Mouse (Mus musculus): ENCODE data around the gene Asap3. TPM values are rescaled to one million over a fixed set of nuclear protein-coding genes. Genes with fewer than 3 reads are reported as not detected.

Asap3 gene
- polyA plus RNA-seq, 2 experiments, result 0.66 to 1.1 TPM

GRCm38 (mm10) chr4:136204775-136205174, 1.4 kb upstream of the Asap3 start:
- H3K9me3 ChIP-seq (ENCODE audit: control insufficient read depth, low read length), result no peaks in the 10 kb centered on the region
- H3K4me1 ChIP-seq (replicated peaks; ENCODE audit: control insufficient read depth in 2 of 2, insufficient read depth in 2 of 2, low read length in 1 of 2), result peaks cover 3 to 15% of the 10 kb centered on the region in 2 experiments
- H3K27ac ChIP-seq, result no peak overlapping the region
- DNase-seq (ENCODE audit: low read depth in 3 of 3, low spot score in 3 of 3) (no peak), ATAC-seq (ENCODE audit: insufficient read depth) (no peak)
- WGBS (ENCODE audit: insufficient replicate concordance), result 61% methylated on average over 2 of the region's 2 CpGs
- peaks cover 28% of the 10 kb centered on the region for H3K27me3 ChIP-seq (ENCODE audit: control insufficient read depth, insufficient read depth, low read length)
- H3K4me3 ChIP-seq (ENCODE audit: insufficient read depth in 1 of 2, low read depth in 2 of 2, low read length in 2 of 2), result no peak overlapping the region
- no peaks in the 10 kb centered on the region for H3K36me3 ChIP-seq (replicated peaks; ENCODE audit: control insufficient read depth, insufficient read depth, low read depth)
- TF ChIP-seq EP300 (IDR thresholded peaks at IDR 0.05; ENCODE audit: low read depth) (no peak), CTCF (IDR thresholded peaks at IDR 0.05; ENCODE audit: low read depth) (no peak)
- no peak overlapping the region for H3K9ac ChIP-seq (replicated peaks)
- H3K4me2 ChIP-seq (ENCODE audit: low read depth), result no peak overlapping the region

- H3K9me3 ChIP-seq (ENCODE audit: control insufficient read depth, low read length), result no peaks in the 10 kb centered on the region
- H3K4me1 ChIP-seq (replicated peaks; ENCODE audit: control insufficient read depth in 2 of 2, insufficient read depth in 2 of 2, low read length in 1 of 2), result peaks cover 3 to 14% of the 10 kb centered on the region in 2 experiments
- no peak overlapping the region for H3K9ac ChIP-seq (replicated peaks)
- peaks cover 21% of the 10 kb centered on the region for H3K27me3 ChIP-seq (ENCODE audit: control insufficient read depth, insufficient read depth, low read length)
- 9% methylated on average over 6 of the region's 6 CpGs for WGBS (ENCODE audit: insufficient replicate concordance)
- H3K4me3 ChIP-seq (ENCODE audit: insufficient read depth in 1 of 2, low read depth in 2 of 2, low read length in 2 of 2), result peak overlapping the region; percentile 42 to 51
- TF ChIP-seq EP300 (IDR thresholded peaks at IDR 0.05; ENCODE audit: low read depth), result no peak
- no peak for TF ChIP-seq CTCF (IDR thresholded peaks at IDR 0.05; ENCODE audit: low read depth)
- H3K4me2 ChIP-seq (ENCODE audit: low read depth), result peak overlapping the region; percentile 77
- no peak overlapping the region for H3K27ac ChIP-seq
- no peaks in the 10 kb centered on the region for H3K36me3 ChIP-seq (replicated peaks; ENCODE audit: control insufficient read depth, insufficient read depth, low read depth)
- DNase-seq (ENCODE audit: low read depth in 3 of 3, low spot score in 3 of 3) (no peak), ATAC-seq (ENCODE audit: insufficient read depth) (no peak)
Observed at GRCm38 (mm10) chr4:136206943-136207342, 778 bp downstream of the Asap3 start.

GRCm38 (mm10) chr4:136210931-136211330, 4.8 kb downstream of the Asap3 start:
- DNase-seq (ENCODE audit: low read depth in 3 of 3, low spot score in 3 of 3), result no peak
- WGBS (ENCODE audit: insufficient replicate concordance), result 50% methylated on average over 9 of the region's 9 CpGs

GRCm38 (mm10) chr4:136213629-136214028, 7.5 kb downstream of the Asap3 start:
- no peak overlapping the region for H3K9ac ChIP-seq (replicated peaks)
- ATAC-seq (ENCODE audit: insufficient read depth) (no peak), DNase-seq (ENCODE audit: low read depth in 3 of 3, low spot score in 3 of 3) (no peak)
- H3K4me2 ChIP-seq (ENCODE audit: low read depth), result no peak overlapping the region
- TF ChIP-seq EP300 (IDR thresholded peaks at IDR 0.05; ENCODE audit: low read depth) (no peak), CTCF (IDR thresholded peaks at IDR 0.05; ENCODE audit: low read depth) (no peak)
- H3K36me3 ChIP-seq (replicated peaks; ENCODE audit: control insufficient read depth, insufficient read depth, low read depth), result no peaks in the 10 kb centered on the region
- peaks cover 0 to 3% of the 10 kb centered on the region in 2 experiments; a peak in 1 of 4 replicates for H3K4me1 ChIP-seq (replicated peaks; ENCODE audit: control insufficient read depth in 2 of 2, insufficient read depth in 2 of 2, low read length in 1 of 2)
- WGBS (ENCODE audit: insufficient replicate concordance), result 57% methylated on average over 7 of the region's 7 CpGs
- H3K9me3 ChIP-seq (ENCODE audit: control insufficient read depth, low read length), result no peaks in the 10 kb centered on the region
- no peak overlapping the region for H3K27ac ChIP-seq
- H3K4me3 ChIP-seq (ENCODE audit: insufficient read depth in 1 of 2, low read depth in 2 of 2, low read length in 2 of 2), result no peak overlapping the region
- H3K27me3 ChIP-seq (ENCODE audit: control insufficient read depth, insufficient read depth, low read length), result peaks cover 11% of the 10 kb centered on the region

More at GRCm38 (mm10) chr4:136210931-136211330, 4.8 kb downstream of the Asap3 start:
- ATAC-seq (ENCODE audit: insufficient read depth), result no peak
- Histone ChIP-seq H3K36me3 (replicated peaks; ENCODE audit: control insufficient read depth, insufficient read depth, low read depth) (no peaks in the 10 kb centered on the region), H3K27me3 (ENCODE audit: control insufficient read depth, insufficient read depth, low read length) (peaks cover 21% of the 10 kb centered on the region), H3K27ac (no peak overlapping the region), H3K4me2 (ENCODE audit: low read depth) (no peak overlapping the region), H3K9me3 (ENCODE audit: control insufficient read depth, low read length) (no peaks in the 10 kb centered on the region), H3K9ac (replicated peaks) (no peak overlapping the region), H3K4me3 (ENCODE audit: insufficient read depth in 1 of 2, low read depth in 2 of 2, low read length in 2 of 2) (no peak overlapping the region), H3K4me1 (replicated peaks; ENCODE audit: control insufficient read depth in 2 of 2, insufficient read depth in 2 of 2, low read length in 1 of 2) (peaks cover under 1 to 10% of the 10 kb centered on the region in 2 experiments)
- TF ChIP-seq CTCF (IDR thresholded peaks at IDR 0.05; ENCODE audit: low read depth) (no peak), EP300 (IDR thresholded peaks at IDR 0.05; ENCODE audit: low read depth) (no peak)

- Histone ChIP-seq H3K36me3 (replicated peaks; ENCODE audit: control insufficient read depth, insufficient read depth, low read depth) (no peaks in the 10 kb centered on the region), H3K4me1 (replicated peaks; ENCODE audit: control insufficient read depth in 2 of 2, insufficient read depth in 2 of 2, low read length in 1 of 2) (0 out of 4 replicates have a peak, but pooled peaks cover 0 to 3% of the 10 kb centered on the region in 2 experiments), H3K9ac (replicated peaks) (no peak overlapping the region), H3K27ac (no peak overlapping the region), H3K4me2 (ENCODE audit: low read depth) (no peak overlapping the region), H3K27me3 (ENCODE audit: control insufficient read depth, insufficient read depth, low read length) (peaks cover 16% of the 10 kb centered on the region), H3K4me3 (ENCODE audit: insufficient read depth in 1 of 2, low read depth in 2 of 2, low read length in 2 of 2) (no peak overlapping the region), H3K9me3 (ENCODE audit: control insufficient read depth, low read length) (no peaks in the 10 kb centered on the region)
- no peak for TF ChIP-seq EP300 (IDR thresholded peaks at IDR 0.05; ENCODE audit: low read depth)
- TF ChIP-seq CTCF (IDR thresholded peaks at IDR 0.05; ENCODE audit: low read depth), result no peak
- 69% methylated on average over 8 of the region's 8 CpGs for WGBS (ENCODE audit: insufficient replicate concordance)
- ATAC-seq (ENCODE audit: insufficient read depth) (peak; percentile 69), DNase-seq (ENCODE audit: low read depth in 3 of 3, low spot score in 3 of 3) (peak in 2 of 3 experiments; percentile 35 to 36)
Observed at GRCm38 (mm10) chr4:136214828-136215227, 8.7 kb downstream of the Asap3 start.

All from liver, embryonic 14.5 days (tissue).